Mouse (Mus musculus): ENCODE measurements around the gene Asz1. TPM values are rescaled to one million over a fixed set of nuclear protein-coding genes. Genes with fewer than 3 reads are reported as not detected.

Gene Asz1
- total RNA-seq, 2 experiments from 2014 or later: not detected

GRCm38 (mm10) chr6:18002065-18002464 is 106.8 kb downstream of the Asz1 start:
- DNase-seq: no peak

Other genes starting within 250 kb of the Asz1 start
- 1 to 10 TPM; 6.2 to 6.5 TPM for gene Wnt2, start 78.5 kb downstream of the Asz1 start, total RNA-seq (2021)
- gene Cftr, start 61.6 kb upstream of the Asz1 start, total RNA-seq (2021): under 1 TPM; 0.10 to 0.13 TPM

Measured in layer of hippocampus, postnatal 36 days (tissue).